Mouse (Mus musculus) cortical plate, adult 2 months (tissue): ENCODE results near the gene Olfr1396.

Experiments
- CTCF ChIP-seq: fragments of 200-500 bp; IDR thresholded peaks from 2 replicates; pipeline ENCODE4 v1.5.1; 2011; ENCODE audit warnings: mild to moderate bottlenecking, control low read depth, low read length; ENCODE audit not compliant: insufficient read depth; ENCODE audit errors: extremely low read depth
- POLR2A ChIP-seq: fragments of 200-500 bp; IDR thresholded peaks from 2 replicates; pipeline ENCODE4 v1.6.1; 2011; ENCODE audit warnings: mild to moderate bottlenecking, low read length, control low read depth; ENCODE audit not compliant: insufficient read depth; ENCODE audit errors: extremely low read depth

DNA sequence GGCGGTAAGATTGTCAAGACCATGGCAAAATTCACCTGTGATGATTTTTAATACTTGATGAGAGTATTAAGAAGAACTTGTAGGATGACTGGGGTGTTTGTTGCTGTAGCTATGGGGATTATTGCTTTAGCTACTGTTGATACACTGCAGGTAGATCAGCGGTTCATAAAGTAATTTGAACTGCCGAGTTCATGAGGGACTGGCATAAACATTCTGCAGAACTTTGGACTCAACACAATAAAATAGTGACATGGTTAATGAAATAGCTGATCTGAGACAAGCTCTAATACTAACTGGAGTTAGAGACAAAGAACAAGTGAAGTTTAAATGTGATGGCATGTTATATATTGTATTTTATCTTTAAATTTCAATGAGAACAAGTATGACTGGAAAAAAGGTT, 36.0 kb downstream of the Olfr1396 start:
- TF ChIP-seq CTCF: no peak
- TF ChIP-seq POLR2A: no peak
